Mouse (Mus musculus) frontal cortex, postnatal 36 days (tissue): ENCODE data around the gene Nfkbiz.

Experiments used
- DNase-seq, 2 experiments: peaks; one replicate each; pipeline ENCODE4 v3.0.0; 2022; ENCODE audit warnings: low spot score in 2 of 2

Nfkbiz gene

DNA sequence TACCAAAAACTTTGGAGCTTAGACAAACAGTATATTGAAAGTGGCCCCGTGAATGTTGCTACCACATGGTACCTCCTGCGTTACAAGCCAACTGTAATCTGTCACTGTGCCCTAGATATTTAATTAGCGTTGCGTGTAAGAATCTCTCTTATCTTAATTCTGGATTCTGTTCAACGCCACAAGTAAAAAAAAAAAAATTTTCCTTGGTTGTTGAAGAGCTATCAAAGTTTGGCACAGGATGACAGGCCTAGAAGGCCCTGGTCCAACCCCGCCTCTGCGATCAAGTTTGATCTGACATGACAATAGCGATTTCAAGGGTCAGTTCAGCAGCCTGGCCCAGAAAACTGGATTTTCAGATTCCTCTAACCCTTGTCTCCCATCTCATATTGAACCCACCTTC lies 6.1 kb downstream of the Nfkbiz start:
- DNase-seq = no peak

DNA sequence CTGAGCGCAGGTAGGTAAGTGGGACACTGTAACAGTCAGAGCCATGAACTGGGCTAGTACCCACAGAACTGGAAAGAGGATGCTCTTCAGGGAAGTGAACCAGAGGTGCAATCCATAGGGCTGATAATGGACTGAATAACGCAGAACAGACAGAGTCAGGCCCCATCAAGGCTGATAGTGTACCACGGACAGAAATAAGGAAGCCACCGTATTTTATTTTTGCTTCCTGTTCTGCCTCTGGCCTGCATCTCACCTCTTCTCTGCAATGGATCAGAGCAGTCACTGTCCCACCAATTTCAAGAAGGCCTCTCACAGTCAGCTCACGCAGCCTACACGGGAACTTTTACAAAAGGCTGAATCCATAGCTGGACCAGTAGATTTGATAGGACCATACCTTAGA lies 6.7 kb downstream of the Nfkbiz start:
- no peak for DNase-seq

DNA sequence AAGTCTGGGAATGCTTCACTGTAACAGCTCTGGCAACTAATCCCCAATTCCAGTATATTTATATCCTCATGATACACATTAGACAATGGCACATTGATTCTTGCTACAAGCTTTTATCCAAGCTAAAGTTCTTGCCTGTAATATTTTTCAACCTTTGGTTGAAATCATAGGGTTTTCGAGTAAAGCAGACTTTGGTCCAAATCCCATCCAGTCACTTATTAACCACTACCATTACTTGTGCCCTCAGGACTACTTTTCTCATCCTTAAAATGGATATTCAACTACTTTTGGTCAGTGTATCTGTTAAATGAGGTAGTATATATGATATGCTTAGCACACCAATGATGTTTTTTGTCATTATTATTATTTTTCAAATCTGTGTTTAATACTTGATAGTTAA lies 7.2 kb downstream of the Nfkbiz start:
- no peak for DNase-seq

DNA sequence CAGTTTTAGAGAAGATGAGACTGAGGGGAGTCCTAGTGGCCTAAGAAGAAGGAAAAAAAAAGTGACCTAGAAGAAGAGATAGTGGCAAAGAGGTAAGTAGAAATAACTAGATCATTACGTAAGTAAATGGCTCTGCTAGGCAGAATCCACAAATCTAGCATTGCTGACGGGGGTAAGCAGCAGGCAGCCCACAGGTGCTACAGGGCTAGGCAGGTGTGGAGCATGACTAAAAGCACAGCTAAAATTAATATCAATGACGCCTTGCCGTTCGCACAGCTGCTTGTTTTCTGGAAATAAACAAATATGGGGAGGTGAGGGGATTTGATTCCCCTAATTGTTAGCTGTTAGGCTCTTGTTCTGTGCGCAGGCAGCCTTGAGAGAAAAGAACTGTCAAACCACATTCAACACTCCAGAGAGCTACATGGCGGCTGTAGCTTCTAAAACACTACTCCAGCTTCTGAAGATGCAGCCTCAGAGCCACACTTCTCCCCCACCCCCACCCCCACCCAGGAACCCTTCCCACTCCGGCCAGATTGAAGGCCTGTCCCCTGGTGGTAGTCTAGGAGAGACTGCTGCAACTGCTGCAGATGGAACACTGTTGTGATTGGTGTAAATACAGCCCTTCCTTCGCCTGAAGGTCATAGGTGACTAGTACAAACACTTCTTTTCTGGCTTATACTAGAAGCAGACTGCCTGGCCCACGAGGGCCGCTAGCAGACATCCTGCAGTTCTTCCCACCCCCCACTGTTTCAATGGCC lies 15.1 kb downstream of the Nfkbiz start:
- no peak for DNase-seq

DNA sequence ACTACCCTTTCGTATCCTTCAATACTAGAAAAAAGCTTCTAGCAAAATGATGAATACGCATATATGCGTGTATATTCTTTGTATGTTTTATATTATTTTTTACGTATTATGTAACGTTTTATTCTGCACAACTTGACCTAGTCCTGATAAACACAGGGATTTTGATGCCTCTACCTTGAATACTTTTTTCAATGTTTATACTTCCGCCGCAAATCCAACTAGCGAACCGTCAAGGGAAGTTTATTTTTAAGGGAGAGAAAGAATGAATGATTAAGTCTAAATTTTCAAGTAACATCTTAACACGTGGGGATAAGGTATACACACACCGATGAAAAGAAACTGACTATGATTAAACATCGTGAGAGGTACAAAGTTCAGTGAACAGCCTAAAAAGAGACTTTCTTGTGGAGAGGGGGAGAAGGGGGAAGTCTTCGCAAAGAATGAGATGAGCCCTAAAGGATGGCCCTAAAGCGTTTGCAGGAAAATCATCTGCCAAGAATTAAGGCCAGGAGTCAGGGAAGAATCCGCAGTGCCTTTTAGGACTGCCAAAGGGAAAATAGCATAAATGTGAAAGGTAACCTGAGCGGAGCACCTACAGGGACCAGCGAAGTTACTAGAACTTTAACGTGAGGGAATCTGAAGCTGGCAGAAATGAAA lies 15.8 kb downstream of the Nfkbiz start:
- DNase-seq = no peak

DNA sequence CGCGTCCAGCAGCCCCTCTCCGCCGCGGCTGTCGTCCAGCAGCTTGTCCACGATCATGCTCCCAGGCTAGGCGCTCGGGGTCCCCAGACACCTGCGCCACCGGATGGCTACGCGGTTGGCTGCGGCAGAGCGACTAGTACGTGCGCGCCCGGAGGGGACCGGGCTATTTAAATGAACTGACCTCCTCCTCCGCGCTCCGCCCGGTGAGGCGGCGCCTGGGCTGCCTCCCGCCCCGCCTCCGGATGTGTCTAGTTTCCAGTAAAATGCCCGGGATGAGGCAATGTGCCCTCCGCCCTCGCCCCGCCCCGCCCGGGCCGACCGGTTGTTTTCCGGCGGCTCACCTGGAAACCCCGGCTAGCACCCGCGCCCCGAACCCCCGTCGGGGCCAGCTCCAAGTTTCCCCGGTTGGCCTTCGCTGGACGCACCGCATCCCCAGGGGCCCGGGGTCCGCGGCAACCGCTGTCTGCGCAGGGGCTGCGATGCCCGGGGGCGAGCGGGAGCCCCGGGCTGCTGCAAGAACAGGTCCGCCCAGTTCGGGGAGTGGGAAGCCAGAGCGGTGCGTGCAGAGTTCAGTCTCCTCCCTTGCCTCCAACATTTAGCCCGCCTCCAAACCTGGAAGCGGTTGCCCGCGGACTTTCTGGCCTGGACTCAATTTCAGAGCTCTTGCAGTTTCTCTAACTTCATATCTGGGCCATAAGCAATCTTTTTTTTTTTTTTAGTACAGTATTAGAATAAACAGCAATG lies 16.5 kb downstream of the Nfkbiz start:
- peak; percentile 77 to 83 for DNase-seq

DNA sequence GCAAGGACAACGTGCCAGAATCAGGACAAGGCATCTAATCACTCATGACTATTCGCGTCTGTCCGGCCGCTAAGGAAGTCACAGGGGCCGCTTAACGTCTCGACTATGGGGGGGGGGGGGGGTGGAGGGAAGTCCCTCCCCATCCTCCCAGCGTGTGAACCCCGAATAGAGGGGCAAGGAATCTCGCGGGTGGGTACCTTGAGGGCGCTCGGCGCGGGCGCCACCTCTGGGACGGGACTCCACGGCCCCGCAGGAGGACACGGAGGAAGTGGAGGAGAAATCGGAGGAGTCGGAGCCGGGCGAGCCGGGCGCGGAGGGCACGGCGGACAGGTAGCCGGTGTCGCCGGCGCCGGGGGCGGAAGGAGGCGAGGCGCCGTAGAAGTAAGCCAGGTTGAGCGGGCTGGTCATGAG lies 17.1 kb downstream of the Nfkbiz start:
- no peak for DNase-seq

DNA sequence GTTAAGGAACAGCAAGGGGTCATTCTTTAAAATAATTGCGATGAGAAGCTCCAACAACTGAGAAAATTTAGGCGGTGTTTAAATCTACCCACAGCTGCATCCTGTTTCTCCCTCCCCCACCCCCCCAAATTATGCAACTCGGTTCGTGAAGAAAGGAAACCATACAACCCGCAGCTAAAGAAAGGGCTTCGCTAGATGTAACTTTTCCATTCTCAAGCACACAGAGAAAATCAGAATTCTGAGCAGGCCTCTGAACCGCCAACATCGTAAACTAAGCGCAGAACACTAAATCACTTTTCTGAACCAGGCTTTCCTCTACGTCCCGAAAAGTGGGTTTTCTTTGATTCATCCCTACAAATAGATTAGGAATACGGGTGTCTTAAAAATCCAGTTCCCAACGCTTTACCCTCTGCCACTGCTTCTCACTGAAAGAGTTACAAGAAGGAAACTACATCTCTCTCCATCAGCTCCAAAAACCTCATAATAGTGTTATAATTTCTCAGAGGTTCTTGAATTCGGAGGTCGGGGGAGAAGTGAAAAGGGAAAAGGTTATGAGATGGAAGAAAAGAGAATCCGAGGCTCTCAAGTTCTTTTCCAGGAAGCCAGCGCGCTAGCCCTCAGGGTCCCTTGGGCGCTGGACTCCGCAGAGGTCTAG lies 17.7 kb downstream of the Nfkbiz start:
- no peak for DNase-seq

DNA sequence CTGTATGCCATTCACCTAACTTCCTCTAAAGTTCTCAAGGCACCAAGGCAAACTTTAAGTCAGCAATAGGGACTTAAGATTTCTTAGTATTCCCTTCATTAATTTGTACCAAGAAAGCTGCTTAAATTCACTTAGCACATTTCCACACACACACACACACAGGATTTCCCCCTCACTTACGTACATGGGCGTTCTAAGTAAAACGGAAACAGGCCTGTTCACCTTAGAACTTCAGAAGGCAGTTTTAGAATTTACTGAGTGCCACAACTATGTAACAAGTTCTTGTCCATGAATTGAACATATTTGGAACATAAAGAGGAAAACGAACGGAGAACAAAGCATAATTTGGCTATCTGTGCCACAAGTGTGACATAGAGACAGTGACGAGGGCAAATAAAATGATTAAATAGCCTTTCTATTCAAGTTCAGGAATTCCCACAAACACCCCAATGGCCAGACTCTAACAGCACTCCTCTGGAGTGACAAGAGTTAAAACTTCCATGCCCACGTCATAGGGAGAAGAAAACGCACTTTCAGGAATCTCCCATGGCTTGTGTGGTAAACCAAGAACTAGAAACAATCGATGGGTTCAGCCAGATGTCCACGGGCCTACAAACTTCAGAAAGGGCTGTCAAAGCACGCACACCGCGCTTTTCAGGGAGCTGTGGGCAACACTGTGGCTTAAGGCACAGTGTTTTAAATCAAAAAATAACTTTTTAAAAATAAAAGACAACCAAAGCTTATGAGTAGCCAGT lies 18.4 kb downstream of the Nfkbiz start:
- DNase-seq = peak in 1 of 2 experiments; percentile 23

DNA sequence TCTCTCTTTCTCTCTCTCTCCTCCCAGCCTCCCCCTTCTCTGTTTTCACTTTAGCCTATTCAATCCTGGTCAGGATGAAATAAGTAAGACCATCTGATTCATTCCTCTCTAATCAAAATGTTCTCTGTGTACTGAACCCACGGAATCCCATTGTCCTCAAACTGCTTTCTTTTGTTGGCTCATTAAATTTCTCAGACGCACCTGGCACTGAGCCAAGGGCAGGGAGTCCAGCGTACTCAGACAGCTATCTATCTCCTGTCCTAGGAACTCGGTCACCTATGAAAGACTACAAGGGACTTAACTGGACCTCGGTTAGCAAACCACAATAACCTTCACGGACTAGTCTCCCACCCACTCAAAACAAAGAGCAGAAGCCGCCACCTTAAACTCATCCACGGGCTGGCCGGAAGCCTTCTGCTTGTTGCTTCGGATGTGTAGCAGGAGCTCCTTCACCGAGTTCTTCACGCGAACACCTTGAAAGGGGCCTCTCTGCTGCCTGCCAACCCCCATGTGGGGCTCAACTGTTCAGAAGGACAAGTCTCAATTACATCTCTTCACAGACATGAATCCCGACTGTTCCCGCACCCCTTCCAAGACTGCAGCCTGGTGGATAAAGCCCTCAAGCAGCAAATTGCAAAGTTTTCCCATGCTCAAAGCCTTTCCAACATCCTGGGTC lies 19.4 kb downstream of the Nfkbiz start:
- no peak for DNase-seq

DNA sequence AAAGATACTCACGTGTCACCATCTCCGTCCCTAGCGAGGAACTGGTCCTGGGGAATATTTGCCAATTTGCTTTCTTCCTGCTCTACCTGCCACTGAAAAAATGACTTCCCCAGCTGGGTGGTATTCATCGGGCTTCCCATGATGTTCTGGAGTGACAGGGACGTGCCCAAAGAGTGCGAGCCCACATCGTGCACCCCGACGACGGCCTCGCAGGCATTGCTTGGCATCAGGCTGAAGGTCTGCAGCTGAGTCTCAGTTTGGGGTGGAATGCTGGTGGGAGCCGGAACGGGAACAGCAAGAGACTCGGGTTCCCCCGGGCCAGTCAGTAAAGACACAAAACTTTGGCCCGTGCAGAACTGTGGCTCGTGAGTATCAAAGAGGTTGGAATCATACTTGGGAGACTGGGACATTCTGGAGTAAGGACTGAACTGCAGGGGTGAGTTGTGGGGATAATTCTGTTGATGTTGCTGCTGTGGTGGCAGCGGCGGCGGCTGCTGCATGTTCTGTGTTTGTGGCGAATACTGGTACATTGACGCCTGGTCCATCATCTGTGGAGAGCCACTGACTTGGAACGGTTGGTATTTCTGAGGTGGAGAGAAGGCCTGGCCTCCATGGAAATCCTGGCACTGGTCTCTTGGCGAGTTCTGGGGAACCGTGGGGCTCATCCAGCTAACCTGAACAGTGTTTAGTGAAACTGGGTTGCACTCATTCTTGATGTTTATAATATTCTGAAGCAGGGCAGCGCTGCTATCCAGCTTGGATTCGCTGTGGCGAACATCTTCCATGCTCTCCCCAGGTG lies 20.8 kb downstream of the Nfkbiz start:
- no peak for DNase-seq

DNA sequence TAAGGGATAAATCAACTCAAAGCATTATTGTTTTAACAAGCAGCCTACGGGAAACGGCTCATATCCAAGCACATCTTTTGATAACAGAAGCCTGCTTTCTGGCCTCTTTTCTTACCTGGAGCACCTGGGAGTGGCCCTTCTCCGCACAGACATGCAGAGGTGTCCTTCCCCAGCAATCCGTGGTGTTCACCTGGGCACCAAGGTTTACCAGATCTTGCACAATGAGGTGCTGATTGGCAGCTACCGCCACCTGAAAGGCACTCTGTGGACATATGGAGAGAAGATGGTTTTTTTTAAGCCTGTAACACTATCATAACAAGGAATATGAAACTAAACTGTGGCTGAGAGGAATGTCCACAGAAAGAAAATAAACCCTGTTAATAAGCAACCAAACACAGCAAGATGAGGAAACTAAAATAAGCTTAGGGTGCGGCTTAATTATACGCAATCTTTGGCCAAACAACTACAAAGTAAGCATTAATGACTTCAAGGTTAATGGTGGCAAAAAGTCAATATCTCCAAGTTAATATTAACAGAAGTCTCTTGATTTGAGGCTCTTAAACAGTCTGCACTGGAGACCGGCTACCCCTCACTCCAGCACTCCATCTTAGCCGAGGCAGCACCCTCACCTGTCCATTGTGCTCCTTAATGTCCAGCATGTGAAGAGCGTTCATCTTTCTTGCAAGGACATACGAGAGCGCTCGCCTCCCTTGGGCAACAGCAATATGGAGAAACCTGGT lies 22.3 kb downstream of the Nfkbiz start:
- no peak for DNase-seq

DNA sequence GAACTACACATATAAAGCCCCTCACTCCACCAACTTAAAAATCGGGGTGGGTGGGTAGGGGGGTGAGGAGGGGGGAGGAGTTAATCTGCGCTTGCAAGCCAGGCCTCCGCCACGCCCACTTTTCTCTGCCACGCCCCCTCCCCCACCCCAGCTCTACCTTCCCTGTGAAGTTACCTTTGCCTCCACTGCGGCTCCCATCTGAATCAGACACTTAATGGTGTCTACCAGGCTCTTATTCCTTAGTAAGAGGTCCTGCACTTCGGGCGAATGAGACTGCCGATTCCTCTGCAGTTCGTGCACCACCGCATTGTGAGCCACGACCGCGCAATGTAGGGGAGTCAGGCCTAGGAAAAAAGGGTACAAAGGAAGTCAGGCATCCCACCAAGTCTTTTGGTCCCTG lies 23.2 kb downstream of the Nfkbiz start:
- DNase-seq = no peak

DNA sequence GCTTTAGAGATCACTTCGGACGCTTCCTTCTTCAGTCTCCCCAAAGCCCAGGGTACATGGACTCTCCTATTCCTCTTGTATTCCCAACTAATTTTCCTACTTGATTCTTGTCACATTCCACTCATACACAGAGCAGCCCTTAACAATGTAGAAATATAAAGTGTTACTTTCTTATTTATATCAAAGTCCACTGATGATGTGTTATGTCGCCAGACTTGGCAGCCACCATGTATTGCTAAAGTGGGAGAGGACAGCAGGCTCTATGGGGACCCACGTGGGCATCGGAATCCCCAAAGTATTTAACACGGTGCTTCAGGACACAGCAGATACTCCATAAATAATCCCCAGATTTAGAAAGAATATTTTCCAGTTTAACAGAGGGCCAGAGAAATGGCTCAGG lies 24.0 kb downstream of the Nfkbiz start:
- DNase-seq = no peak

DNA sequence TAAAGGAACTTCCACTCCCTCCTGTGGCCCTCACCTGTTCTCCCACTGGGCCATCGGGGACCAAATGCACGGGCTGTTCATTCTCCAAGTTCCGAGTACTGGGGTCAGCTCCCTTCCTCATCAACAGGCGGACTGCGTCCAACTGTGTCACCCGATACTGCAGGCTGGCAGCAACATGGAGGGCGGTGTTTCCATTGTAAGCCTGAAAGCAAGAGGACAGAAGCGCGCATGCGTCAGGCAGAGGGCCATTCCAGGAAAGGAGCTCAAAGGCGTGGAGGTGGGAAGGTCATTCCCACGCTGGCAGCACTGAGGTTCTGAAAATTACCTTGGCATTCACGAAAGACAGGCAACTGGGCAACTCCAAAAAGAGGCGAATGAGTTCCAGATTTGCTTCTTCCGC lies 24.8 kb downstream of the Nfkbiz start:
- no peak for DNase-seq

DNA sequence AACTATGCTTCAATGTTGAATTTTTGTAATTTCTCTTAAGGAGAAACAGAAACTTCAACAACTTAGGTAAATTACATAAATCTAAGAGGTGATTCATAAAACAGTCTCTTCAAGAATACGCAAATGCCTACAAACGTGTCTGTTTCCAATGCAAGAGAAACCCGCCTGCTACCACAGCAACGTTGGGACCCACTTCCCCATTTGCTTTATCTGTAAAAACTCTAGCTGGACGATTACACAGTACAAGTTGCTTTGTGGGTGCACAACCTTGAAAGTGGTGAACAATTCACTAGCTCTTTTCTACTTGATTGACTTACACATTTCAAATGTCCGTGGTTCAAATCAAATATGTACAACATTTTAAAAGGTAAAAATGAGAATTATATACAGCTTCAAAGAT lies 26.9 kb downstream of the Nfkbiz start:
- no peak for DNase-seq

DNA sequence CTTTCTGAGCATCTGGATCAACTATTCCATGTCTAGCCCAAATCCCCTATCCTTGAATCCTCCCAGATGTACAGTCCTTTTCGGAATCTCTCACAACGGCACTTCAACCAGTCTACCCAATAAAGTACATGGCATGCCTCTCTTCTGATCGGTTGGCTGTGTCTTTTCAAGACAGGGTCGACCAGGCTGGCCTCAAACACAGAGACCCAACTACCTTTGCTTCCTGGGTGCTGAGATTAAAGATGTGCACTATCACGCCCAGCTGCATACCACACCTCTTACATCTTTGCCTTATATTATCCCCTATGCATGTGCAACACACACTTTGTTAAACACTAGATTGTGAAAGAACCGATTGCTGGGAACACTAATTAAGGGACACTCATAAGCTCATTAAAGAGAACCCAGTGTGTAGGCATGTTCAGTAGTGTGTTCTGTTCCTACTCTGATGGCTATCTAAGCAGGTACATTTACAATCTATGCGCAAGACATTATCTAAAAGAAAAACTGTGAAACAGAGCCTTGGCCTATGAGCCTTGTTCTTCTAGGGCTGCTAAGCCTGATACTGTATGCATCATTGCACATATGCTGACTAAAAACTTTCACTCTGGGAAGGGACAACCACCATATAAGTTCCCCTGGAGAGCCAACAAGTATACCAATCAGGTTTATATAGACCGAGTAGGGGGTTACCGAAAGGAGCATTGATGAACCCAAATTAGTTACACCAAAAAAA lies 28.8 kb downstream of the Nfkbiz start:
- DNase-seq = no peak

DNA sequence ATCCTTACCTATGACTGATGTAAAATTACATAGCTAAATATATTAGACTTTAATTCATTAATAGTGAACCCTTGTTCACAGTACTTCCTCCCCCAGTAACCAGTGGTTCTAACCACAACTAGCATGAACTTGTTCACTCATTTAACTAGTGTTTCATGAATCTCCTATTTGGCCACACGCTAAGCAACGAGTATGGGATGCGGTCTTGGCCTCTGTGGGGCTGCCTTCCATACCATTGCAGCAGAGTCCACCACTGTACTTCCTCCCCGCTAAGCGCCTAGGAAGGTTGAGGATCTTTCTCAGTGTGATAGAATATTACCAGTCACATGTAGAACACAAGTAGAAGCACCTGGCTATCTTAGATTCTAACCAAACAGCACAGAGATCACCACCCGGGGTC lies 29.4 kb downstream of the Nfkbiz start:
- DNase-seq = no peak

DNA sequence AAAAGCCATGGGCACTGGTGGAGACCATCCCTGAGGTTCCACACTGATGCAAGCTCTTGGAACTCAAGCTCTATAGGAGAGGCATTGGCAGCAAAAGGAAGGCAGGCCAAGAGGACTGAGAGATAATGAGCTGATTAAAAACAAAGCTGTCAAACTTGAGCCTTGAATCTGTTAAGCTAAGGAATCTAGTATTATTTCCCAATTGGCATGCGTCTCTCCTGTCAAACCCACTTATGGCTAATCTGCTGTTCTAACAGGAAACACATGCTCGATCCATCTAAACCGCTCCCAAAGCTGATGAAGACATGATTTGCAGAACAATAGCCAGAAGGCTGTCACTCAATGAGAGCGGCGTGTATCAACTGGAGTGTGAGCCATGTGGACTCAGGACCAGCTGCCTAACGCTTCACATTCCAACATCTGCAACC lies 31.2 kb downstream of the Nfkbiz start:
- DNase-seq = no peak
